22 mouse cellular contexts compared by ENCODE assay signal in the genomic region with DNA sequence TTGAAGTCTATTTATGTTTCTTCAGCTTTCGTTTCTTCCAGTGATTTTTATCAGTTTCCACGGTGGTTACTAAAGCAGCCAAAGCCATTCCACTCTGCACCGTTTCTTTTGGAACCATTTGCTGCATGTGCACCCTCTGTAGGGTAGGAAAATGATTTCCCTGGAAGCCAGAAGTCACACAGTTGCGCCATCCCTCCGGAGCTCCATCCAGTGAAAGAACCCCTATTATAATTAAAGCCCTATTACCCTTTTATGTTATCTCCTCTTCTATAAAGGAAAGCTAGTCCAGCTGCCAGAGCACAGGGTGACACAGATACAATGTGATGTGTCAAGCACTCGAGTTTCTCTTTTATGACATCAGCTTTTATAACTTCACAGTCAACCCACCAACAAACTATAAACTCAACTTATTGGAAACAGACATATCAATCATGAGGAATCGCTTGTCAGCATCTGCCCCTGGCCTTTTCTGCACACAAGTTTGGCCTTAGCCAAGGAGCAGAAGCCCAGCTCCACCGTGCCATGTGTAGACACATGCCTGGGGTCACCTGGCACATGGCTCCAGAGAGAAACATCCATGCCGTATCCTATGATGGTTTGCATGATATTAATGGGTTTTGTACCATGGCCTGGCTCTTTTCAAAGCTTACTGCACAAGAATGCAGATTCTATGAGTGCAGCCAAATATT.
DNase-seq lines count a peak whose midpoint lies in the region; ATAC-seq and TF ChIP-seq lines count a peak whose summit lies in the region.
"Had no signal": no experiment of that assay in that cellular context is flagged by ENCODE, and none has a peak within 500 bp of the region (broad histone marks: within the 10 kb centered on the region; RNA-seq: fewer than 3 reads in every experiment).

No protein-coding gene starts in this region.

- H3K4me2 ChIP-seq in hindbrain, embryonic 14.5 days (replicated peaks): no peak overlapping the region
- no peak overlapping the region for H3K4me2 ChIP-seq in midbrain, postnatal 0 days (ENCODE audit: low read depth, low read length, poor library complexity, severe bottlenecking)
- H3K4me2 ChIP-seq: heart, embryonic 15.5 days; liver, embryonic 11.5 days; lung, embryonic 15.5 days; stomach, embryonic 15.5 days had no signal

- no peak for TF ChIP-seq CTCF in midbrain, postnatal 0 days (IDR thresholded peaks at IDR 0.05)

- H3K9me3 ChIP-seq in embryonic facial prominence, embryonic 10.5 days: no peaks in the 10 kb centered on the region
- H3K9me3 ChIP-seq in hindbrain, embryonic 14.5 days (ENCODE audit: control insufficient read depth, low read length): no peaks in the 10 kb centered on the region
- H3K9me3 ChIP-seq in midbrain, postnatal 0 days (ENCODE audit: low read length): no peaks in the 10 kb centered on the region
- H3K9me3 ChIP-seq: heart, embryonic 15.5 days; limb, embryonic 10.5 days; lung, embryonic 15.5 days; stomach, embryonic 15.5 days had no signal

- H3K9ac ChIP-seq in hindbrain, embryonic 14.5 days: no peak overlapping the region
- no peak overlapping the region for H3K9ac ChIP-seq in midbrain, postnatal 0 days (replicated peaks; ENCODE audit: low read length, poor library complexity, severe bottlenecking)
- H3K9ac ChIP-seq: heart, embryonic 15.5 days; lung, embryonic 15.5 days; stomach, embryonic 15.5 days had no signal

- ATAC-seq in hindbrain, embryonic 14.5 days (ENCODE audit: low FRiP score): no peak
- ATAC-seq in midbrain, postnatal 0 days (ENCODE audit: low FRiP score): no peak
- ATAC-seq: activated CD4-positive, CD25-positive, alpha-beta regulatory T cell, adult 4 months; Patski had no signal

- H3K36me3 ChIP-seq in embryonic facial prominence, embryonic 10.5 days (replicated peaks): no peaks in the 10 kb centered on the region
- no peaks in the 10 kb centered on the region for H3K36me3 ChIP-seq in hindbrain, embryonic 14.5 days (replicated peaks; ENCODE audit: control insufficient read depth, insufficient read depth)
- no peaks in the 10 kb centered on the region for H3K36me3 ChIP-seq in midbrain, postnatal 0 days (ENCODE audit: insufficient read depth, low read length)
- H3K36me3 ChIP-seq: heart, embryonic 15.5 days; limb, embryonic 10.5 days; lung, embryonic 15.5 days; stomach, embryonic 15.5 days had no signal

- intact Hi-C loops in heart, postnatal 25 days (cut with DNase I): no loop called here

- WGBS in embryonic facial prominence, embryonic 10.5 days: 75% methylated on average over 9 of the region's 9 CpGs
- 72% methylated on average over 9 of the region's 9 CpGs for WGBS in hindbrain, embryonic 14.5 days
- WGBS in midbrain, postnatal 0 days: 70% methylated on average over 9 of the region's 9 CpGs

- no peaks in the 10 kb centered on the region for H3K27me3 ChIP-seq in embryonic facial prominence, embryonic 10.5 days (replicated peaks; ENCODE audit: low read depth, poor library complexity, severe bottlenecking)
- H3K27me3 ChIP-seq in hindbrain, embryonic 14.5 days (ENCODE audit: control insufficient read depth, insufficient read depth, low read length): no peaks in the 10 kb centered on the region
- H3K27me3 ChIP-seq in midbrain, postnatal 0 days (ENCODE audit: insufficient read depth, low read length): no peaks in the 10 kb centered on the region
- H3K27me3 ChIP-seq: heart, embryonic 15.5 days; lung, embryonic 15.5 days; Patski; stomach, embryonic 15.5 days had no signal

- no peak overlapping the region for H3K27ac ChIP-seq in embryonic facial prominence, embryonic 10.5 days (replicated peaks)
- H3K27ac ChIP-seq in hindbrain, embryonic 14.5 days: peak overlapping the region; percentile 70
- H3K27ac ChIP-seq in midbrain, postnatal 0 days (ENCODE audit: low read depth, low read length): peak overlapping the region; percentile 73
- H3K27ac ChIP-seq: heart, adult 2 months; heart, embryonic 15.5 days; limb, embryonic 10.5 days; lung, embryonic 15.5 days; stomach, embryonic 15.5 days had no signal

- H3K4me1 ChIP-seq in embryonic facial prominence, embryonic 10.5 days: peaks cover 14% of the 10 kb centered on the region
- H3K4me1 ChIP-seq in hindbrain, embryonic 14.5 days (replicated peaks; ENCODE audit: control insufficient read depth, insufficient read depth, low read length): peaks cover 10% of the 10 kb centered on the region; the same call in 1 of the 2 replicates
- H3K4me1 ChIP-seq in midbrain, postnatal 0 days (ENCODE audit: insufficient read depth, low read length): peaks cover 6% of the 10 kb centered on the region
- H3K4me1 ChIP-seq: lung, embryonic 15.5 days; stomach, embryonic 15.5 days had no signal

- DNase-seq in heart, adult 11 months: peak; percentile 87
- no peak for DNase-seq in heart, postnatal 25 days (ENCODE audit: low spot score)
- peak; percentile 8 for DNase-seq in embryonic facial prominence, embryonic 10.5 days (ENCODE audit: low spot score)
- DNase-seq in hindbrain, embryonic 14.5 days (ENCODE audit: low spot score): no peak
- no peak for DNase-seq in midbrain, postnatal 0 days (ENCODE audit: low spot score)
- no peak for DNase-seq in right cerebral cortex, postnatal 25 days
- DNase-seq in left cerebral cortex, adult 9 months (ENCODE audit: low spot score in 2 of 2): no peak
- no peak for DNase-seq in urinary bladder, postnatal 14 days (ENCODE audit: low spot score)
- DNase-seq: cerebellum, adult 18-20 months; cerebellum, postnatal 36 days; heart, adult 2 months; kidney, adult 8-10 months; kidney, postnatal 4 days; spleen, adult 18-20 months; thymus, adult 2 months had no signal

- no peak overlapping the region for H3K4me3 ChIP-seq in embryonic facial prominence, embryonic 10.5 days
- H3K4me3 ChIP-seq in hindbrain, embryonic 14.5 days (replicated peaks; ENCODE audit: low read length): no peak overlapping the region
- no peak overlapping the region for H3K4me3 ChIP-seq in midbrain, postnatal 0 days (ENCODE audit: low read depth, low read length)
- H3K4me3 ChIP-seq: heart, adult 2 months; heart, embryonic 15.5 days; limb, embryonic 10.5 days; lung, embryonic 15.5 days; stomach, embryonic 15.5 days had no signal

Comparison
In these comparisons a context has a peak if more than half of its experiments do, and no peak if none do; other contexts are left out.
1. DNase-seq: peak in heart, adult 11 months (single experiment) and embryonic facial prominence, embryonic 10.5 days (single experiment); none in heart, postnatal 25 days (single experiment), hindbrain, embryonic 14.5 days (single experiment), midbrain, postnatal 0 days (single experiment), right cerebral cortex, postnatal 25 days (single experiment), left cerebral cortex, adult 9 months (0 of 2) and urinary bladder, postnatal 14 days (single experiment).